Mouse (Mus musculus): ENCODE results near the gene Vangl1.

Vangl1 gene

GRCm38 (mm10) chr3:102142947-102143346, 61.5 kb downstream of the Vangl1 start:
- DNase-seq (ENCODE audit: low read depth) = no peak

- DNase-seq (ENCODE audit: low read depth) = no peak
Observed at GRCm38 (mm10) chr3:102141893-102142292, 62.6 kb downstream of the Vangl1 start.

- no peak for DNase-seq (ENCODE audit: low read depth)
Observed at GRCm38 (mm10) chr3:102141451-102141850, 63.0 kb downstream of the Vangl1 start.

GRCm38 (mm10) chr3:102140606-102141005, 63.9 kb downstream of the Vangl1 start:
- no peak for DNase-seq (ENCODE audit: low read depth)

GRCm38 (mm10) chr3:102138899-102139298, 65.6 kb downstream of the Vangl1 start:
- DNase-seq (ENCODE audit: low read depth) = no peak

- no peak for DNase-seq (ENCODE audit: low read depth)
Observed at GRCm38 (mm10) chr3:102137158-102137557, 67.3 kb downstream of the Vangl1 start.

GRCm38 (mm10) chr3:102135389-102136113, 68.9 kb downstream of the Vangl1 start:
- DNase-seq (ENCODE audit: low read depth) = no peak

GRCm38 (mm10) chr3:102131627-102132324, 72.7 kb downstream of the Vangl1 start:
- DNase-seq (ENCODE audit: low read depth) = no peak

- DNase-seq (ENCODE audit: low read depth) = no peak
Observed at GRCm38 (mm10) chr3:102130478-102130877, 74.0 kb downstream of the Vangl1 start.

- no peak for DNase-seq (ENCODE audit: low read depth)
Observed at GRCm38 (mm10) chr3:102128242-102128641, 76.3 kb downstream of the Vangl1 start.

- no peak for DNase-seq (ENCODE audit: low read depth)
Observed at GRCm38 (mm10) chr3:102127114-102127513, 77.4 kb downstream of the Vangl1 start.

- DNase-seq (ENCODE audit: low read depth) = no peak
Observed at GRCm38 (mm10) chr3:102125546-102125945, 78.9 kb downstream of the Vangl1 start.

GRCm38 (mm10) chr3:102123654-102124053, 80.8 kb downstream of the Vangl1 start:
- no peak for DNase-seq (ENCODE audit: low read depth)

- DNase-seq (ENCODE audit: low read depth) = no peak
Observed at GRCm38 (mm10) chr3:102122046-102122445, 82.4 kb downstream of the Vangl1 start.

- DNase-seq (ENCODE audit: low read depth) = no peak
Observed at GRCm38 (mm10) chr3:102120947-102121346, 83.5 kb downstream of the Vangl1 start.

- no peak for DNase-seq (ENCODE audit: low read depth)
Observed at GRCm38 (mm10) chr3:102111979-102112599, 92.4 kb downstream of the Vangl1 start.

GRCm38 (mm10) chr3:102108201-102108600, 96.3 kb downstream of the Vangl1 start:
- DNase-seq (ENCODE audit: low read depth) = no peak

GRCm38 (mm10) chr3:102103811-102104565, 100.5 kb downstream of the Vangl1 start:
- peak; percentile 20 for DNase-seq (ENCODE audit: low read depth)
